Mouse (Mus musculus): ENCODE data around the gene Agpat1. TPM values are rescaled to one million over a fixed set of nuclear protein-coding genes. Genes with fewer than 3 reads are reported as not detected.
A peak's percentile ranks its signal among the peaks of the same experiment; 100 is the strongest.

The Agpat1 gene
- total RNA-seq, 1 experiment from 2014 or later = 105 TPM

DNA sequence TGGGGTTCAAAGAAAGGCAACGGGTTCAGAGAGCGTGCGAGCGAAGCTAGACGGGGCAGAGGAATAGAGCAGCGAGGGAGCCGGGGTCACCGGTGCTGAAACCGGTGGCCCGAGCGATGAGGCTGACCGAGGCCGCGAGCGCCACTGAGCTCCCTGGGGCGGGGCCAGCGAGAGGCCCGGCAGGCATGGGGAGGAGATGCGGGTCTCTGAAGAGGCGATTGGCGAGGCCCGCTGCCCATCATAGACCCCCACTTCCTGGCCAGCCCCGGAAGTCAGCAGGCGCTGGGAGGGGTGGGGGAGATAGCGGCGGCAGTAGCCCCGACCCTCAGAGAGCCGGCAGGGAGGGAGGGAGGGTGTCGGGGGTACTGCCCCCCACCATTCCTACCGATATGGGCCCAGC, 1.5 kb downstream of the Agpat1 start:
- DNase-seq = peak; percentile 98

DNA sequence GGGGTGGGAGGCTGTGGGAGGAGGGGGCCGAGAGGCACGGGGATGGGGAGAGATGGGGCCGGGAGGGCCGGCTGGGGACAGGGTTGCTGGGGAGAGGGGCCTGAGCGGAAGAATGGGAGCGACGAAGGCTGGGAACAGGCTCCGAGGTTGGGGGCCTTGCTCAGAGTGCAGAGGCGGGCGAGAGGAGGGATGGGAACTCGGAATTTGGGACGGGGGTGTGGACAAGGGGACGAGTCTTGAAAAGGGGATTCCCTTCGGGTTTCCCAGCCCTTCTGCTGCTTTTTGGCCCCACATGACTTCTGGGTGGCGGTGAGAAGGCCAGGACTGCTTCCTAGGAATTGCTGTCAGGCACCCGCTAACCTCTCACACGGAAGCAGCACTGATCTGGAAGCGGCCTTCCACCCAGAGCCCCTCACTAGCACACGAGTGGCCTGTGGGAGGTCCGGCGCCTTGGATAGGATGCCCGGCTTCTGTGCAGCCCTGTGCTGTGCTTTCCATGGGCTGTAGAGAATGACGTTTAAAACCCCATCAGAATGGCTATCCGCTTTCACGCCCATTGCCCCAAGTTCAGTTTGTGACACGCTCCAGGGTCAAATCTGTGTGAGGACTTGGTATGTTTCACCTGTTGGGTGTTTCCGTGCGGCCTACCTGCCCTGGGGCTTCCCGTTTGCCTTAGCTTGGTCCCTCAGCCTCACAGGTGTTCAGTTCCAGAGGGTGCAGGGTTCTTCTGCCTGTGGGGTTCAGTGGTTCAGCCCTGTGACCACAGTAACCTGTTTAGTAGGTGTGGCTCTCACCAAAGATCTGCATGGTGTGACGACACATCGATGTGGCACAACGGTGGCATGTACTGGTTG, 2.4 kb downstream of the Agpat1 start:
- no peak for DNase-seq

DNA sequence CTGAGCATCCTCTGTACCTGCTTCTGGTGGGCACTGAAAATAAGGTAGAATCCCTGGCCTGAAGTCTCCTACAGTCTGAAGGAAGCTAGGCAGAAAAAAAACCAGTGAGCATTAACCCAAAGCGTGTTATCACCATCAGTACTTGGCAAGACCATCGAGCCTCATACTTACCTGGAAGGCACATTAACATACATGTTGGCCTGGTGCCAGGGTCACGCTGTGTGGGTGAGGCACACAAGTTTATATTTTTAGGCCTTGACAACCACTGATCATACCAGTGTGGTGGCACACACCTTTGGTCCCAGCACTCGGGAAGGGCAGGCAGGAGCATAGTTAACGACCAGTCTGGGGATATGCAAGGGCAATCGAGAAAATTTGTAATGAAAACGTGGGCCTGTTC, 3.9 kb downstream of the Agpat1 start:
- no peak for DNase-seq

DNA sequence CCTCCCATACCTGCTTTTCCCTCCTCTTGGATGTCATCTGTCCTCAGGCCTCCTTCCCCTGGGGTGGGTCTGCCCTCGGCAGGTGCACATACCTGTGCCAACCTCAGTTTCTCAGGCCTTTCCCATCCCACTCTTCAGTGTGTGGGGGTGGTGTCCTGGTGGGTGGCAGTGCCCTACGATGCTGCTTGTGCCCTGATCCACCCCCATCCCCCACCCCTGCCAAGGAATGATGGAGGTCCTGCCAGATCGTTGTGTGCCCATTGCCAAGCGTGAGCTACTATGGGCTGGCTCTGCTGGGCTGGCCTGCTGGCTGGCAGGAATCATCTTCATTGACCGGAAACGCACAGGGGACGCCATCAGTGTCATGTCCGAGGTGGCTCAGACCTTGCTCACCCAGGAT, 7.0 kb downstream of the Agpat1 start:
- no peak for DNase-seq

DNA sequence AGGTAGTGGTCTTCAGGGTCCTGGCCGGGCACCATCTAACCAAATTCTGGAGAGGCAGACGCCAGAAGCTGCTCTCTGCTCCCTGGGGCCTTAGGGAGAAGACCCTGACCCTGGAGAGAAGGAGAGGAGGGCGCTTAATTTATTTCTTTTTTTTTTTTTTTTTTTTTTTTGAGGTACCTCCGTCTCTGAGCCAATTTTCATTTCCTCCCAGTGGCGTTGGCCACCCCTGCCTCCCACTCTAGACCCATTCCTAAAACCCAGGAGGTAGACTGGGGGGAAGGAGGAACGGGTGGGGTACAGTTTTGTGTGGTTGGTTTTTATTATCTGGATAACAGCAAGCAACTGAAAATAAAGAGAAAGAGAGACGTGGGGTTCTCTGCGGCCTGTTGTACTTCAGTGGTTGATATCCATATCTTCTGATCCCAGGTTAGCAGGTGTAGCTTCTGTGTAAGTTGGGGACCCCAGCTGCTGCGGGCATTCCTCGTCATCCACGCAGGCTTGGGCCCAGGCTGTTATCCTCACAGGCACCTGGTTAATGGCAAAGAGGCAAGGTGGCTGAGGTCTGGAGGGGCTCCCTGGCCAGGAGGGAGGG, 9.1 kb downstream of the Agpat1 start:
- no peak for DNase-seq

DNA sequence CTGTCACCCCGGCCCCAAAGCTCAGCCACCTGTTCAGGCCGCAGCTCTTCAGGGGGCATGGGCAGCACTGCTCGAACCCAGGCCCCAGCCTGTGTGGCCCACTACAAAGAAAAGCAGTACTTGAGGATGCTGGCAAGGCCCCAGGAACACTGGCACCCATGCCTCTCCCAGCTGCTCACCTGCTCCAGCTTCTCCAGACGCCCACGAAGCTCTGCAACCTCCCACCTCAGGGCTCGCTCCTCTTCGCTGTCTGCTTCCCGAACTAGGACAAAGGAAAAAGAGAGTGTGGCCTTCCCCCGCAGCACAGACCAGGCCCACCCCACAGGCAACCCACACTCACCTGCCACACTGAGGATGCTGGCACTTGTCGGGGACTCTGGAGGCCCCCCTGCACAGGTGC, 9.8 kb downstream of the Agpat1 start:
- no peak for DNase-seq

DNA sequence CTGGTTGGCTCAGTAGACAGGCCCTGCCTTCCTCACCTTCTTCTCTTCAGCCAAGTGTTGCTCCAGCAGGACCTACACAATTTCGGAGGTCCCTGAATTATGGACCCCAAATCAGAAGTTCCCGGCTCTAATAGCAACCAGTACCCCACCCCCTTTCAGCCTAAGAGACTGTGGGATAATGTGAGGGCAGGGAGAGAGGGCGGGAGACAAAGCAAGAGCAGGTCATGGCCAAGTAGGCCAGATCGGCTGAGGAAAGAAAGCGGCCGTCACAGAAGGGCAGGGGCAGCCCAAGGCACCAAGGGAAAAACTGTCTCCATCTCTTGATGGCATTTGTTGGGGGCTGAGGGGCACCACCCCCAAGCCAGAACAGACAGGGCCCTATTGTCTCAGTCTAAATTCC, 11.8 kb downstream of the Agpat1 start, which contains the start of gene Egfl8:
Egfl8 (minus strand) TSS at position 101 of the 400 bp plus-strand sequence.
- no peak for DNase-seq

DNA sequence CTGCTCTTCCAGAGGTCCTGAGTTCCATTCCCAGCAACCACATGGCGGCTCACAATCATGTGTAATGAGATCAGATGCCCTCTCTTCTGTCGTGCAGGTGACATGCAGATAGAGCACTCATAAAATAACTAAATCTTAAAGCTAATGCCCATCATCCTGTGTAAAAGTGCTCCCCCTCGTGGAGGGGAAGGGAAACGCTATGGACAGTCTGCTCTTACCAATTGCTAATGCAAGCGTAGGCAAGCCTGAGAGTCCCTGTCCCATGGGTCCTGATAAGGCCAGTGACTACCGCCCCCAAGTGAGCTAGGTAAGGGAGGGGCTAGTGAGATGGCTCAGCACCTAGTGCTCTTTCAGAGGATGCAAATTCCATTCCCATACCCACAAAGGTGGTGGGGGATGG, 14.9 kb downstream of the Agpat1 start:
- DNase-seq = peak; percentile 73

DNA sequence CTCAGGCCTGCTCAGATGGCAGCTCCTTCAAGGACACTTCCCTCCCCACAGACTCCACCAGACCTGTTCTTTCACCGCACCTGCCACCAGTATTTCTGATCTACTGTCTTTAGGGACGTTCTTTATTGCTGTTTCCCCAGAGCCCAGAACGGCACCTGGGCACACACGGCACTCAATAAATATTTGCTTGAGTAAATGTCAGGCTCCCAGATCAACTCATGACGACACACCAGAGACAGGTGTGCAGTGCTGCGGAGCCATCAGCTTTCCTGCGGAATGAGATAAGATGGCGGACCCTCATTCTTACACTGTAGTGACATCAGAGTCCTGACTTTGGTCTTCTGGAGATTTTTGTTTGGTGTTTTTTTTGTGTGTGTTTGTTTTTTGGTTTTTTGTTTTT, 16.9 kb downstream of the Agpat1 start:
- no peak for DNase-seq

DNA sequence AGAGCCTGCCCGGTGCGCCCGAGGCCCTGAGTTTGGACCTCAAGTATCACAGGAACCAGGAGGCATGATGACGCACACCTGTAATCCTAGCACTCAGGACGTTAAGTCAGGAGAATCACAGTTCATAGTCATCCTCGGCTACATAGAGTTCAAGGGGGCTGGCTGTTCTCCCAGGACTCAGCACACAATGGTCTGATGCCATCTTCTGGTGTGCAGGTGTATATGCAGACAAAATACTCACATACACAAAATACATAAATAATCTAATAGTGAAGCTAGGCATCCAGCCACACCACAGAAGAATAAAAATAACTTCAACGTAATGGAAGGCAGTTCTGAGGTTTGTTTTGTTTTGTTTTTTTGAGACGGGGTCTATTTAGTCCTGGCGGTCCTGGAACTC, 19.1 kb downstream of the Agpat1 start:
- no peak for DNase-seq

DNA sequence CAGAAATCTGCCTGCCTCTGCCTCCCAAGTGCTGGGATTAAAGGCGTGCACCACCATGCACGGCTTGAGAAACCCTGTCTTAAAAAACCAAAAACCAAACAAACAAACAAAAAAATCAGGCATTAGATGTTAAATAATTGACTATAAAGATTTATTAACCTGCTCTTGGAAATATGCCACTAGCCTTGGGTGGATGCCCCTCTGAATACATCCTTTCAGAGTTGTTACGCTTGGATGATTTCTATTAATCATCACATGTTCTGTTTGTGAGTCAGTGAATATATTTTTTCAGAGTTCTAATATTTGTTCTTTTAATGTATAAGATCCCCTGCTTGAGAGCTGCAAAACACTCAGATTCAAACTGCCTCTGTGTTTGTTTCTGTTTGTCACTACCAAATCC, 20.9 kb downstream of the Agpat1 start:
- no peak for DNase-seq

DNA sequence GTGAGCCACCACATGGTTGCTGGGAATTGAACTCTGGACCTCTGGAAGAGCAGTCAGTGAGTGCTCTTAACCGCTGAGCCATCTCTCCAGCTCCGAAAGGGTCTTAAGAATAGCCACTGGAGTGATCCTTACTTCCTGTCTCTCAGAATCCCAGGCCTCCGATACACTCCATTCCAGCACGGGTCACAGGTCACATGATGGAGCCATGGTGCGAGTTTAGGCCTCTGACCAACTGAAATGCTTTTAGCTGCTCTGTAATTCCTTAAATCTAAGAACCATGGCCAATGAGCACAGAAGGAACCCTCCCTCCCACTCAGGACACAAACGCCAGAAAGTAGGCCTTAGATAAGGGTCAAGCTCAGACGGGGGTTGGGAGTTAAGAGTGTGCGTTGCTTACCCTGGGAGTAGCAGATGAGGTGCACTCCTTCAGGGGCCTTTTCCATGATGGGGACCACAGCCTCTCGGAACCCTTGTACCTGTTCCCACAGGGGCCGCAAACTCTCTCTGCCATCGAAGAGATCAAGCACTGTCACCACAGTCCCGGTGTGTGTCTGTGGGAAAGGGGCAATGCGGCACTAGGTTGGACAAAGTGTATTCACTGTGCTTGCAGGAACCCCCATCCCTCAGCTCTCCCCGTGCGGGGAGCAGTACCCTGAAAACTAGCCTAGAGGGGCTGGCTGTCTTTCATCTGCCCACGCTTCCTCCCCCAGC, 22.2 kb downstream of the Agpat1 start:
- DNase-seq = no peak

DNA sequence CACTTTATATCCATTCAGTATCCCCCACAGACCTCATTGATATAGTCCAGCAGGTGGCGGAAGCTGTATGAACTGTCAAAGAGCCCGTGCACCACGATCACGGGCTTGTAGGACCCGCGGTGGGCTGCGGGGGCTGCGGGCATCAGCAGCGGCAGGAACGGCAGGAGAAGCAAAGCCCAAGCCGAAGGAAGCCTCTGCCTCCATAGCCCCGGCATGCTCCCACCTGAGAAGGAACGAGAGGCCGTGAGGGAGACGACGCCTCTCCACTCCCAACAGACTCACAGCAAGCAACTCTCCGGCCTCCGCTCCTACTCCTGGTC, 22.7 kb downstream of the Agpat1 start:
- DNase-seq = no peak

DNA sequence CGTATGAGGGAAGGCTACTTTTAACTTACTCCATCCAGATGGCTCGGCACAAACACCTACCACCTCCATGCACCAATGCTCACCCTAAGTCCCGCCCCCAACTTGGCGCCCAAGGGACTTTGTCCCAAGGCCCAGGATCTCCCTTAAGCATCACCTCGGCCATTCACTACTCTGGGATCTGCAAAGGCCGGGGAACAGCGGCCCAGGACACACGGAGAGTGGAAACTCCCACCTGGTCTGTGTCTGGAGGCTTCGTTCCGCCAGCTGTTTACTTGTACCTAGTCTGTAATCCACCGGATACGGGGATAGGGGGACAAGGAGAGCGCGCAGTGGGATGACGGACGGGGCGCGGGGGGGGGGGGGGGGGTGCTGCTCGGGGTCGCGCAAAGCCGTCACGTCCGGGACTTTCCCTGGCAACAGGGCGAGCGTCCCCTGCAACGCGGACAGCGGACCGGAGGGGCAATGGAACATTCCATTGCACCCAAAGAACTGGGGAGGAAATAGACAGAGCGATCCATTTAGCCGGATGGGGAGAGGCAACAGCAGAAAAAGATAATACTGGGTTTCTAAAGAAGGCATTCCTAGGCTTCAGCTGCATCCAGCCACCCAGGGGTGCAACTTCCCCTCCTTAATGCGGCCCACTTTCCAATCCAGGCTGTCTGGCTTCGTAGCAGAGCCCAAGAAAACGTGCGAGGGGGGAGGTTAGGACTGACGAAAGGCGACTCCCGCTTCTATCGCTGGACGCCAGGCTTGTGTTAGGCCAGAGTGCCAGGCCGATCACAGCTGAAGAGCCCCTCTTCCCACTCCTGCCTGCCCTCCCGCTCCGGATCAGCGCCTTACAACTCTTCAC, 23.3 kb downstream of the Agpat1 start:
- DNase-seq = peak; percentile 87

DNA sequence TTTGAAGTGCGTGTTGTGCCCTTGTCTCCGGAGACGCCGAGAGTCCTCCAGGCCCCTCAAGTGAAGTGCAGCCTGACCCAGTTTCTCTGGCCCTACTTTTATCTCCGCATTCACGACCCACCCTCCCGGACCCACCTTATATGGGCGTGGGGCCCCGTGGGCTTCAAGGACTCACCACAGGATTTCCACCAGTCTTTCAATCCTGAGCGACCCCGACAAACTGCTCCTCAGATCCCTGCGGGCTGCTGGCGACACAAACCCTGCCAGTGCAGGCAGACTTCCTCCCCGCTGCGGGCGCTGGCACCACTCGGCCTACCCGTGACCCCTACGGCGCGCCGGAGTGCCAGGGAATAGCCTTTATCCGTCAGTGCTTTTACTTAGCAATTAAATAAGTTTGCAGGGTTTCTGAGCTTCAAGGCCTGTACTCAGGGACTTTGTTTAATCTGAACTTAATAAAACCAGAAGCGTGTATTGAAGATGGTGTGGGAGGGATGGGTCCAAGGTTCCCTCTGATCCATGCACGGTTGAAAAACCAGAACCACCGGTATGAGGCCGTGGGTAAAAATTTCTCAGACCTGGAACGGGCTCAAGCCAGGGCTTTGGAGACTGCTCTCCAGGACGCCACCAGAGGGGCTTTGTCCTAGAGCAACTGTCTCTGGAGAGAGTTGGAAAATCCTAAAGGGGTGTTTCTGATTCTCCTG, 24.0 kb downstream of the Agpat1 start, which contains the start of gene Ppt2:
Ppt2 (minus strand) TSS at position 568 of the 701 bp plus-strand sequence.
- DNase-seq = peak; percentile 70

DNA sequence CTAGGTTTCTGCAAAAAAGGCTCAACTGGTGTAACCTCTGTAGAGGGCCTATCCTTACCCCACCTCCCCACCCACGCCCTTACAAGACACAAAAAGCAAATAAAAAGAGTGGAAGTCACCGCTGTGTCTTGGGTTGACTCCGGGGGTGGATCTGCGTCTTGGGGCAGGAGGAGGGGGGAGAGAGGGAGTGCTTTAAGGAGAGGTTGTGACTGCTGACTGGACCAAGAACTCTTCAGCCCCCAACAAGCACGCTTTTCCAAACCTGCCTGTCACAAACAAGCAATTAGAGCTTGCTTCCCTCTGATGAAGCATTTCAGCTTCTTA, 24.5 kb downstream of the Agpat1 start:
- DNase-seq = no peak

DNA sequence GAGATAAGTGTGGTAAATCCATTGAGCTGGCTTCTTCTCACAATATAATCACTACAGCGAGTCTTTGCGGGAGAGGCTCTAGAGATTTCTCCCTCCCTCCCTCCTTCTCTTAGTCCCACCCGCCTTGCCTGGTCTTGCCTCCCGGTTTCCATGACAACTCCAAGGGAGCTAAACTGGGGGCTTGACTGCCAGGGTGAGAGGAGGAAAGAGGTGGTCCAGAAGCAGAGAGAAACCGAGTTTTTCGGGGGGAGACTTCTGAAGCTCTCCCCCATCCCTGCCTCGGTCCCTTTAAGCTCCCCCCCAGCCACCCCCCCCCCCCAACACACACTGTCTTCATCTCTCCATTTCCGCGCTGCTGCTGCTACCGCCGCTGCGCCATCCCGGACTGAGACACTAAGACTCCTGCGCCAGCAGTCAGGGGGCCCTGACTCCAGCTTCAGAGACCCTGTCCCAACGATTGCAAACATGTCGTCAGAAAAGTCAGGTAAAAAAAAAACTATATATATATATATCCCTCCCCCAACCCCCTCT, 25.2 kb downstream of the Agpat1 start, which contains the start of gene Prrt1:
Prrt1 (plus strand) TSS at position 313 of the 531 bp plus-strand sequence.
- no peak for DNase-seq

DNA sequence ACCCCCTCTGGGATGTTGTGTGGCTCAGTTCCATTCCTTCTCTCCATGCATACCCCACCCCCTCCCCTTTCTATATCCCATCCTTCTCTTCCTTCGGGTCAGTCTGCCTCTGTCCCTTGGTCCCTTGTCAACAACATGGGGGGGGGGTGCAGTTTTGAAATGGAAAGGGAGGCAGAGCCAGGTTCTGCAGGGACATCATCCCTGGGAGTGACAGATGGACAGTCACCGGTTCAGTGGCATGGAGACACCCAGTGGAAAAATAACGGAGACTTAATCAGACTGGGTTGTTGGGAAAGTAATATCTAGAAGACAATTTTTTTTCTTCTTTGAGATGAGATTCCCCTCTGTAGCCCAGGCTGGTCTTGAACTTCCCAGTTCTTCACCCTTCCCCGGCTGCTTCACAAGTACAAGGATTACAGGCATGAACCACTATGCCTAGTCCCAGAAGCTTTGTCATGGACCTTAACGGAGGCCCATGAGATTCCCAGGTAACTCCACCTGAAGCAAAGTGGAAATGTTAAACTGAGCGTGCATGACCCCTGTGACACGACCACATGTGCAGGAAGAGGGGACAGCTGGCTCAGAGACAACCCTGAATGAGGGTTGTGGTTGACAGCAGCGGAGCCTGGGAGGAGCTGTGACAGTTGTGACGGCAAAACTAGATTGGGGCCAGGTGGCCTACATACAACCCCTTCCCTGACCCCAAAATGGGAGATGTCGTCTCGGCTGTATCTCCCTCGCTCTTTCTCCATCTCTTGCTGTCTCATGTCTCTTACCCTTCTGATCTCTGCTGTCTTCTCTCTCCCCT, 25.9 kb downstream of the Agpat1 start:
- DNase-seq = no peak

DNA sequence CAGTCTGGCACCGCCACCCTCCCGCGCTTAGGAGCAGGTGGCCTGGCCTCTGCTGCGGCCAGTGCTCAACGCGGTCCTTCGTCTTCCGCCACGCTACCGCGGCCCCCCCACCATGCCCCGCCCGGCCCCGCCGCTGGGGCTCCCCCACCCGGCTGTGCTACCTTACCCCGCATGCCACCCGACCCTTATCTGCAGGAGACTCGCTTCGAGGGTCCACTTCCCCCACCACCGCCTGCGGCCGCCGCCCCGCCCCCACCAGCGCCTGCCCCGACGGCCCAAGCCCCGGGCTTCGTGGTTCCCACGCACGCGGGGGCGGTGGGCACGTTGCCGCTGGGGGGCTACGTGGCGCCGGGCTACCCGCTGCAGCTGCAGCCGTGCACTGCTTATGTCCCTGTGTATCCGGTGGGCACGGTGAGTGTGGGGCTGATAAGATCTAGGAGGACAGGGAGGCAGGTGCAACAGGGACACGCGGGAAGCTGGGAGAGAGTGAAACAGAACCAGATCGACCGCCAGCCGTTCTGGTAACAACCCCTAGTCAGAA, 26.8 kb downstream of the Agpat1 start:
- DNase-seq = no peak

DNA sequence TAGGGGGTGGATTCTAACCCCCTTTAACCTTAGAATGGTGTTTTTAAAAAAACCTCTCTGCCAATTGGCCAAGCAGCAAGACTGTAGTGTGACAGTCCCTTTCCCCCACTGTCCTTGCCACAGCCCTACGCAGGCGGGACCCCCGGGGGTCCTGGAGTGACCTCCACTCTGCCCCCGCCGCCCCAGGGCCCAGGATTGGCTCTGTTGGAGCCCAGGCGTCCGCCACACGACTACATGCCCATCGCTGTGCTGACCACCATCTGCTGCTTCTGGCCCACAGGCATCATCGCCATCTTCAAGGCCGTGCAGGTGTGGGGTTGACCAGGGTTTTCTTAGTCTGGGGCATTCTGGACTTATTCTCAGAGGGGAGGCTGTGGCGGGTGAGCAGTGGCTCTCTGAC, 27.6 kb downstream of the Agpat1 start:
- DNase-seq = no peak
